Mouse (Mus musculus) neural tube, embryonic 10.5 days (tissue): ENCODE measurements around the gene Dmrtc1c1.
"Not testable (repeated sequence)": the region's sequence is repeated elsewhere in the genome, so short reads cannot be mapped to it uniquely, and the experiment has no call there.

Experiments used
- DNase-seq: peaks from one replicate; pipeline ENCODE4 v3.0.0-alpha.2; 2017; ENCODE audit warnings: low spot score; ENCODE audit errors: extremely low spot score

Dmrtc1c1 gene

GRCm38 (mm10) chrX:102802663-102803062 lies at the start of gene Dmrtc1c1:
Dmrtc1c1 (plus strand) TSS chrX:102802963.
- DNase-seq, result not testable (repeated sequence)

GRCm38 (mm10) chrX:102765878-102766277 lies 36.9 kb upstream of the Dmrtc1c1 start:
- DNase-seq, result no peak

GRCm38 (mm10) chrX:102812311-102812710 lies 9.5 kb downstream of the Dmrtc1c1 start:
- no peak for DNase-seq

- DNase-seq, result not testable (repeated sequence)
Measured at GRCm38 (mm10) chrX:102854516-102854915, 51.8 kb downstream of the Dmrtc1c1 start, which contains the start of gene Dmrtc1c2. Dmrtc1c2 (minus strand) TSS chrX:102854616.
